Mouse (Mus musculus) ovary, adult 18-20 months (tissue): ENCODE measurements around the gene Sema4a.

ENCODE experiments used
- DNase-seq: peaks from one replicate; pipeline ENCODE4 v3.0.0; 2022; ENCODE audit warnings: low spot score, mixed read lengths

The Sema4a gene

DNA sequence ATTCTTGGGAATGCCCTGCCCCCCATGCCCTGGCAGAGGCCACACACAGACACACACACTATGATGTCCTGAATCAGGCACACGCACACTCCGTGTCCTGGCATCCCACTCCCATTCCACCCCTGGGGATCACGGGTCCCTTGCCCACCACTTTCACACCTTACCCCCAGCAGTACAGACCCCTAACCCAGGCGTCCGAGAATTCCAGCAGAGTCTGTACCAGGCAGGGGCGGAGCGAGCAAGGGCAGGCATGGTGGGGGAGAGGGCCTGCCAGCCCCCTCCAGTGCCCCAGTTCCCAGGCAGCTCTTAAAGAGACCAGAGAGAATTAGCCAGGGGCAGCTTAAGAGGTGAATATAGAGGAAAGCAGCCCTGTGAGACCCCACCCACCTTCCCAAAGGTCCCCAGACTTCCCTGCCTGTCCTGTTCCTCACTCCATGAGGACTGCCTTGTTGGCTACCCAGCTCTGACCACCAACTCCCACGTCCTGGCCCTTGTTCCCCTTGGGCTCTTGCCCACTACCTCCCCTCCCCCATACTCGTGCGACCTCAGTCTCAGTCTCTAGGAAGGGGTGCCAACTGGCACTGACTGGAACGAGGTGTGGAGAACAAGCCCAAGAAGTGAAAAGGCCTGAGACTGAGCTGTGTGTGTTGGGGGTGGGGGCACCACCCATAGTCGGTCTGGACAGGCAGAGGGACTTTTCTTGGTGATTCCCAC, at the start of gene Sema4a:
Sema4a (minus strand) TSS at position 200 of the 714 bp plus-strand sequence.
- DNase-seq: no peak

DNA sequence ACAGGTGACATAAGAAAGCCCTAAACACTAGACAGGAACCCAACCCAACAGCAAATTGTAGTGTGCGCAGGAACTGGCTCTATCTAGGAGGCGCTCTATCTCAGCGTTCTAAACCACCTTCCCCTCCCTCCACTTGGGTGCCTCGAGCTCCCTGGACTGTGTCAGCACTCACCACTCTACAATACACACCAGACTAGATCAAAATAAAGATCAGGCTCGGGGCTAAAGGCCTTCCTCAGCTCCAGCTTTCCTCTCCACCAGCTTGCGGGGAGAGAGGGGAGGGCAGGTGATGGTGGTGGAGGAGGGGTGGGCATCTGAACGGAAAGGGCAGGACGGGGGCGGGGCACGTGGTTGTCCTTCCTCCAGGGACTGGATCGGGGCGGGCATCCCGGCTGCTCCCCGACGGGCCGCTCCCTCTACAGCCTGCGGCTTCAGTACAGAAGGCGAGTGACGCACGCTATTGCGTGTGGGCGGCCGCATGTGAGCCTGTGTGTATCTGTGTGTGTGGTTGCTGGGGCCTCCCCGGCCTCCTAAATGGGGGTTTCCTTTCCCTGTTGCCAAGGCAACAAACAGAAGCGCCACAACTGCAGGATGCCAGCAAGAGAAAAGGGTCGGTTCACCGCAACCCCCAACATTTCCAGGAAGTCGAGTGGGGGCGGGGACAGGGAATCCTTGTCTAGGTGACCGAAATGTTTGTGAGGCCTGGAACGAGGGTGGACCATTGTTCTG, 48.9 kb upstream of the Sema4a start, which contains the start of gene Lmna:
Lmna (minus strand) TSS at position 265 of the 729 bp plus-strand sequence.
- peak; percentile 94 for DNase-seq

DNA sequence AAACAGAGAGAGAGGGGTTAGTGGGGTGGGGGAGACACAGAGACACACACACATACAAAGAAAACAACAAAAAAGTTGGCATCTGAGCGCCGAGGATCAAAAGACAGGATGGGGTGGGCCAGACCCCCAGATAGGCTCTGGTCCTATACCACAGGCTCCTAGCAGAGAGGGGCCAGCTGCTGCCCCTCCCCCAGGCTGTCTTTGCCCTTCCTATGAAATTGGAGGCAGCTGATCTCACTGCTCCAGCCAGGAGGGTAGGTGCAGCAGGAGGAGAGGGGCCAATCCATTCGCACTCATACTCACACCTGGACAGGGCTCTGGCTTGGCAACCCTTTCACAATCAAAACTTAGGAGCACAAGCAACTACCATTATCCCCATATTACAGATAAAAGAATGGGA, 48.3 kb upstream of the Sema4a start:
- DNase-seq: no peak

DNA sequence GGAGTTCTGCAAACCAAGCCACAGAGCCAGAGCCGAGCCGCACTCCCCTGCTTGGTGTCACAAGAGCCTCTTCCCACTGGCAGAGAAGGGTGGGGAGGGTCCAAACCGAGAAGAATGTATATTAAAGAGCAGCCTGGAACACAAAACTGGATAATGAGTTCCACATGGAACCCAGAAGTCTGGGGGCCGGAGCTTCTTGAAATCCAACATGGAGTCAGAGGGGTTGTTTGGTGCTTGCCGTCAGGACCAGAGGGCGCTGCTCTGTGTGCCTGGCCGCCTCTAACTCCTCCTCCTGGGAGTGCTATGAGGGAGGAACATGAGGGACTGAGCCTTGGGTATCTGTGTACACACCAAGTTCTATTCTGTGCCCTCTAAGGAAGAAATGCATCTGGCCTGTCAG, 44.8 kb upstream of the Sema4a start:
- DNase-seq: no peak

DNA sequence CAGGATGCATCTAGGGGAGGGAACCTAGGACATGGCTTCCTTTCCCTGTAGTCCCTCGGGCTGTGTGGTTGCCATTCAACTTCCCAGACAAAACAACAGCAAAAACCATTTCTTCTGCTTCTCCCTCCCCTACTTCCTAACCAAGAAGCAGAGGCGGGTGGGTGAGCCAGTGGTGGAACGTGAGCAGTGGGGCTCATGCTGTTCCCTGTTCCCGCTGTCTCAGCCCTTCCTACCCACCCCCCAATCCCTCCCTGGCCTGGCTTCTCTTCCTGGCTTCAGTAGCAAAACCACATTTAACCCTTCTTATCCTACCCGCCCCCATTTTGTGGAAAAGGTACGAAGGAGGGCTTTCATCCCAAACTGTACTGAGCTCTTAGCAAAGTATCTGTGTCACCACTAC, 44.1 kb upstream of the Sema4a start:
- no peak for DNase-seq

DNA sequence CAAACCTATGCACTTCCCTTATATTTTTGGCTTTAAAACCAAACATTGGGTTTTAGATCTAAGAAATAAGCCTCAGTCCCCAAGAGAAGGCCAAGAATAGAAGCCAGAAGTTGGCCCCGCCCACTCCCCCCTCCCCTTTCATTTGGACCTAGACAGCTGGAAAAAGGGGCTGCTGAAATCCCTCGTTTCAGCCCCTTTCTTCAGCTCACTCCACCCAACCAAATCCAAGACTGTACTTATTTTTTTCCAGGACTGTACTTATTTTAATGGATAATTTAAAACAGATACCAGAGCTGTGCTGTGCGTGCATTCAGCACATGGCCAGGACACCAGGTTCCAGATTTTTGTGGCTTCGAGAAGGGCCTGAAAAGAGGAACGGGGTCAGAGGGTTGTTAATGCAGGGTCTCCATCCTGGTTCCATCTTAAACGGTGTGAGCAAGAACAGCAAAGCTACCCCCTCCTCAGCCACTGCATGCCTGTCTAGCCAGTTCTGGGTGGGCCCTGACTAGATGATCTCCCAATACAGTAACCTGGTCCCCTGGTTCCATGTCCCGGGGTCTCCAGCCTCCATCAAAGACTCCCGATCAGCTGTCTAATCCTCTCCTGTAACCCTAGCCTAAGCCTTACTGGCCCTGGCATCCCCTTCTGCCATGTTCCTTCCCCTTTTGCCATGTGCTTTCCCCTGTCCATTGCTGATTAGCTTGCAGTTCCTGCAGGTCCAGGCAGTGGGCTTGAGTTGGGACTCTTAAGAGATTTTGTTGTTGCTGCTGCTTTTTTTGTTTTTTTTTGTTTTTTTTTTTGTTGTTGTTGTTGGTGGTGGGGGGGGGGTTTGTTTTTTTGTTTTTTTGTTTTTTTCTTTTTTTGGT, 43.1 kb upstream of the Sema4a start:
- no peak for DNase-seq

DNA sequence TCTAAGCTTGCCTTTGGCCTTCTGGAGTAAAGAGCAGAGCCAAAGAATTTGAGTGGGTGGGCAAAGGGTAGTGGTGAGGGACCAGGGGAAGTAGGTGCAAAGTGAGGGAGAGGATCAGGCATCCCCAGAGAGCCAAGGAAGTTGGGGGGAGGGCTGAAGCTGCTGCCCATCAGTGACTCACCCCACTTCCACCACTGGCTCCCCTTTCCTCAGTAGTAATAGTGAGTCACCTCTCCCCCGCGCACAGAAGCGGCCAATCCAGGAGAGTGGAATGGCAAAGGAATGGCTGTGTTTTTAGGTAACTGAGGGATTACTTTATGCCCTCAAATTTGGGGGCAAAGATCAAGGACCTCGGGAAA, 42.5 kb upstream of the Sema4a start:
- DNase-seq: peak; percentile 59

DNA sequence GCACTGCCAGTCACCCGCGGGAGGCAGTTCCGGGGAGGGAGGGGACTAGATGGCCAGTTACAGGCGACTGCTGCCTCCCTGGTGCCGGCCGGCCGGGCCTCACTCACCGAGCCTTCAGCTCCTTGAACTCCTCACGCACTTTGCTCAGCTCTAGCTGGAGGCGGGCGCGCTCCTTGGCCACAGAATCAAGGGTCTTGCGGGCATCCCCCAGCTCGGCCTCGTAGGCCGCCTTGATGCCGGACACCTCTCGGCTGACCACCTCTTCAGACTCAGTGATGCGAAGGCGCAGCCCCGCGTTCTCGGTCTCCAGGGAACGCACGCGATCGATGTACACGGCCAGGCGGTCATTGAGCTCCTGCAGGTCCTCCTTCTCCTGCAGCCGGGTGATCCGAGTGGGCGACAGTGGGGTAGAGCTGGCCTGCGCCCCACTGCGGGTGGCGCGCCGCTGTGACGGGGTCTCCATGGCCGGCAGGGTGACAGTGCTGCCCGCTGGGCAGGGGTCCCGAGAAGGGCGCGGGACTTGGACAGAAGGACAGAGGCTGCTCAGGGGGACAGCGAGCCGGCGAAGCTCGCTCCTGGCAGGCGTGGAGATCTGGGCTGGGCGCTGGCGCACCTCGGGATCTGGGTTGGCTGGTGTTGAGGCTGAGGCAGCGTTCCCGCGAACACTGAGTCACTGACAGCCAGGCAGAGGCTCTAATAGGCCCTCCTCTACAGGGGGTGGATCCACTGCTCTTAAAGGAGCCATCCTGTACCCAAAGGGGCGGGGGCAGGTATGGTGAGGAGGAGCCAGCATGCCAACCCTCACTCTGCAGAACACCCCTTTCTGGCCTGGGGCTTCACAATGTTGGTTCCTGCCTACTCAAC, 41.9 kb upstream of the Sema4a start:
- DNase-seq: peak; percentile 86

DNA sequence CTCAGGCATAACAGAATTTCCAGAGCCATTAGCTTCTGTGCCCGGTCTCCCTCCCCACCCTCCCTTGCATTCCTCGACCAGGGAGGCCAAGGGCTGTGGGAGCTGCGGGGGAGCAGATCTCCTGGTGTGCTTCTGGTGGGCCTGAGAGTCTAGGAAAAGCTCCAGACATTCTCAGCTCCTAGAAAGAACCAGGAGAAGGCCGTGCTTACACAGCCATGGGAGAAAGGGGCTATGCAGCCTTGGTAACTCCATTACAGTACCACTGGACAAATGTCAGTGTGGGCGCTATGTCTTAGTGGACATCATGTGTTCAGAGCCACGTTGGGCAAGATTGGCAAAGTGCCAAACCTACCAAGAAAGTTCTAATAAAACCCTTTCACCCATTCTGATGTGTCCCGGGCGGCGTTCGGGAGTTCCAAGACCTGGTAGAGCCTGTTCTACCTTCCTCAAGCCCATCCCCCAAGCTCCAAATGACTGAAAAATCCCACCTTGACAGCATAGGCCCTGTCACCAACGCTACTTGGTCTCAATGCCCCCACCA, 41.1 kb upstream of the Sema4a start:
- no peak for DNase-seq

DNA sequence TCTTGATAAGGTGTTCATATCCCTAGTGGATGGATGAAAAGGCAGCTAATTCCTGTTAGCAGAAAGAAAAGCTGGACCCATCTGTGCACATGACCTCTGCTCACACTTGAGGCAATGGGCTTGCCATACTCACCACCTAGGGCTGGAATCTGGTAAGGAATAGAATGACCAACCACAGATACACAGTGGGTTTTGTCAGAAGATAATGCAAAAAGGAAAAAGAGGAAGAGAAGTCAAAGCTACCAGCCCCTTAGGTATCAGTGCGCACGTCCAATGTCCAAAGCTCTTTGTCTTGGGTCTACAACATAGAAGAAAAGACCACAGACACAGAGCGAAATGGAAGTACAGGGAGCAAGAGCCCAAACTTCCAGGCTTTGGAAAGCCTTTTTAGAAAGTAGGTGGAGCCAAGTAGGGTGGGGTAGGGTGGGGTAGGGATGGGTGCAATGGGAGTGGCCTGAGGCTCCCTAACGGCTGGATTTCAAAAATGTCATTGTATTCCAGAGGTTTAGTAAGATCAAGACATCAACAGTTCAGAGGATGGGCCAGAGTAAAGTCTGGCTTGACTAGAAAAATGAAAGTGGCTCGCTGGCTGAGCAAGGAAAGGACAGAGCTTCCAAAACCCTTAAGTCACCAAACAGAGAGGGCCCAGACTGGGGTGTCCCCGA, 40.5 kb upstream of the Sema4a start:
- DNase-seq: no peak

DNA sequence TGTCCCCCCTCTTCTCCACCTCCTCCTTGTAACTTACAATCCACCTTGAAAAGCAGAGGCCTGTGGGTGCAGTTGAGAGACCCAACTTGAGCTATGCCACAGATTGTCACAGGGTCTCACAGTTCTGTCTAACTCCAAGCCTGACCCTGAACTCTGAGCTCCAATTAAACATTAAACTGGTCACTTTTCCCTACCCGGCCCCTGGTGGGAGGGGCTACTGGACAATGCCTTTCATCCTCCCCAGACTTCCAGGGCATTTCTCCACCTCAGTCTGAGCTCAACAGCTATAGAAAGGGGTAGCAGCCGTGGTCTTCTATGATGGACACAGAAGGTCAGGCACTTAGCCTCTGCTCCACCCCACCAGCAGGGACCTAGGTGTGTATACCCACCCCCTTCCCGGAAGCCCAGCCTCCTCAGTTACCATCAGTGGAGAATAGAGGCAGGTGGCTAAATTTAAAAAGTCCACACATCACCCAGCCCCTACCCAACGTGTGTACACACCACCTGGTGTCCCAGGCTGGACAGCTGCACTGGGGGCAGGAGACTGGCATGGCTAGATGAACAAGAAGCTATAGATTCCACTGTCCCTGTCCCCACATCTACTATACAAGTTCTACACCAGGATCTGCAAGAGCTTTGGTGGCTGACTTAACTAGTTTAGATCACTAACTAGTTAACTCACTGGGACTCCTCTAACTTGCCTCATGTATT, 39.8 kb upstream of the Sema4a start:
- DNase-seq: no peak

DNA sequence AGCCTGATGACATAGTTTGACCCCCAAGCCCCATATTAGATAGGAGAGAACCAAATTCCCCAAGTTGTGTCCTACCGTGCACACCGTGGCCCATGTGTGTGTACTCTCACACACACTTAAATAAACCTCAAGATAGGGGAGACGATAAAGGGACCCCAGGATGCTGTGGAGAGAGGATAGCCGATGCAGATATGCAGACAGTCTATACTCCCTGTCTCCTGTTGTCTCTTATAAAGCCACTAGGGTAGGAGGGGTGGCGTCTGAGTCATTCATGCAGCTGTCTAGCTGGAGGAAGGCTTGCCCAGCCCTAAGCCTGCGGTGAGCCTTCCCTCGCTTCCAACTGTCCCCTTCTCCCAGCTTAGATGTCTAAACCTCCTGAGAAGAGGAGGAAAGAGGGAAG, 39.1 kb upstream of the Sema4a start:
- no peak for DNase-seq

DNA sequence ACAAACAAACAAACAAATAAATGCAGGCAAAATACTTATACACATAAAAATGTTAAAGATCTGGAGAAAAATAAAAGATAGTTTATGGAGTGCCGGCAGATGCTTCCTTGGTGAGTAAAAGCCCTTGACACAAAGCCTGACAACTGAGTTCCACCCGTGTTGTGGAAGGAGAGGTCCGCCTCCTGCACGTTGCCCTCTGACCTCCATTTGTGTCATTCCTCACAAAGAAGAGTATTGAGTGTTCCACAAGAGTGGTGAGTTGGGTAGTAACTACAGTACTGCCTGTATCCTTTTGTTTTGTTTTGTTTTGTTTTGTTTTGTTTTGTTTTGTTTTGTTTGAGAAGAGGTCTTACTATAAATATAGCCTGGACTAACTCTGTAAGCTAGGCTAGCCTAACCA, 38.6 kb upstream of the Sema4a start:
- DNase-seq: no peak

DNA sequence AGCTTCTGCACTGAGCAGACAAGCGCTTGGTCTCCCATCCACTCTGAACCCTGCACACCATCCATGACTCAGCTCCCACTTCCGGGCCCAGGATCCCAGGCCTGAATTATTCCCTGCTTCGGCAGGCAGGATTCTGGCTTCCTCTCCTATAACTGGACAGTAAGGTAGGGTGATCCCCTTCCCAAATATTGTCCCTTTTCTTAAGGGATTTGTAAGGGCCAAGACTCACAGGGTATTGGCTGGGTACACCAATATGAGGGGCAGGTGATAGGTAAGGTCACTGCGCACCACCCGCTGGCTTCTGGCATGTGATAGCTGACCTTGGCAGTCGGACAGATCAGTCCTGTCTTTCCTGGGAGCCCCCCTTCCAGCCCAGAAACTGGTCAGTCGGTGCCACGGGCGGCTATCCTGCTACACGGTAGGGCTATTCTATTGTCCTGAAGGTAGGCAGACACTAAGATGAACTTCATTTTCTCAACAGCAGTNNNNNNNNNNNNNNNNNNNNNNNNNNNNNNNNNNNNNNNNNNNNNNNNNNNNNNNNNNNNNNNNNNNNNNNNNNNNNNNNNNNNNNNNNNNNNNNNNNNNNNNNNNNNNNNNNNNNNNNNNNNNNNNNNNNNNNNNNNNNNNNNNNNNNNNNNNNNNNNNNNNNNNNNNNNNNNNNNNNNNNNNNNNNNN, 34.9 kb upstream of the Sema4a start:
- no peak for DNase-seq

DNA sequence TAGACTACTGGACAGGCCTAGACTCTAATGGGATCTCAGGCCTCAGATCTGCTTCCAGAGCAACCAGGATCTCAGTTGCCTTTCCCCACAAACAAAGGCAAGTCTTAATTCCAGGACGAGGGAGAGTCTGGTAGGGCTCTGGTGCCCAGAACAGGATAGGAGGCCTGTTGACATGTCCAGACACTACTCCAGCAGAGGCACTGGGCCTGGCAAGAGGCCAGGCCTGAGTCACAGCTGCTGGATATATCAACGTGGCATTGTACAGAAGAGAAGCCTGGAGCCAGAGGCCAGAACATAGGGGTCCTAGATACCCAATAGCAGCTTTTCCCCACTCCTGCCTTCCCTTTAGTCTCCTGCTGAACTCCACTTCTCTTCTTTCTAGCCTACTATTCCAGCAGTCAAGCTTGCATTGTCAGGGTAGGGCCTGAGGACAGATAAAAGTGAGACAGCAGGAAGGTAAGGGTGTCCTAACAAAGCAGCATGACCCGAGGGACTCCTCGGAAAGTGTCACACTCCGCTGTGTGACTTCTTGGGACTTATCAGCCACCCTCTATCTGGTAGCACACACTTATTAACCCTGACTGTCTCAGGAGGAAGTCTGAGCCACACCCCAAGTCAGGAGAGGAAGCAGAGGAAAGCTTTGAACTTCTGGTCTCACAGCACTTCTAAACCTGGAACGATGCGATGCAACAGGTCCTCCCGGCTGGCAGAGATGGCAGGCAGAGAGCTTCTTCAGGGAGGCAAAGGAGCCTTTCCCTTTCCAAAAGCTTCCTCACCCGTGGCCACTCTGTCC, 34.0 kb upstream of the Sema4a start:
- peak; percentile 58 for DNase-seq

DNA sequence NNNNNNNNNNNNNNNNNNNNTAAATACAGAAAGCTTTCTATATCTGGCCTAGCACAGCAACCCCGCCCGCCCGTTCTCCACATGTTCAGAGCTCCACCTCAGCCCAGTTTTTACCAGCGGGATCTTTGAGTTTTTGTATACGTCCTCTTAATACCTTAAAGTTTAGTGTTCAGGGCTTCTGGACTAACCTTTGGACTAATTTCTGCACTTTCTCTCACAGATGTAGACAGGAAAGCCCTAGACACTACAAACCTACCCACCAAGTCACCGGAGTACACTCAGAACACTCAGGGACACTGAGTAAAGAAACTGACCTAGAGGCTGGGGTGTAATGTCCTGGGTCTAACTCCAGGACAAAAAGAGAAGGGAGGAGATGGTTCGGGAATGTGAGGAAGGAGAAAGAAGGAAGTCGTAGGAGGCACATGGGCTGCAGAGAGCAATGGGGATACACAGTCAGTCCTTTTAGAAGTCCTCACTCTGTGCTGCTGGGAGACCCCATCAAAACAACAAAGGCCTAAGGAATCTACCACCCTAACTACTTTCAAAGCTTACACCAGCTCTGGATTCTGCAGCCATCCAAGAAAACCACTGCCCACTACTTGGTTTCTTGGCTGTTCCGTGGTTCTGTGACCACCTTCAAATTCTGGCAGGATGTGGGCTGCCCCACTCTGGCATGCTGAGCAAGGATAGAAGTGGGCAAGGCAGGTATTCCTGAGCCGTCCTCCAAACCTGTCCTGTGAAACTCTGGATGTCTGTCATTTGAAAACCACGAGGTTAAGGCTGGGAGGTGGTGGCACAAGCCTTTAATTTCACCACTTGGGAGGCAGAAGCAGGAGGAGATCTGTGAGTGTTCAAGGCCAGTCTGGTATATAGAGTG, 33.0 kb upstream of the Sema4a start:
- no peak for DNase-seq

DNA sequence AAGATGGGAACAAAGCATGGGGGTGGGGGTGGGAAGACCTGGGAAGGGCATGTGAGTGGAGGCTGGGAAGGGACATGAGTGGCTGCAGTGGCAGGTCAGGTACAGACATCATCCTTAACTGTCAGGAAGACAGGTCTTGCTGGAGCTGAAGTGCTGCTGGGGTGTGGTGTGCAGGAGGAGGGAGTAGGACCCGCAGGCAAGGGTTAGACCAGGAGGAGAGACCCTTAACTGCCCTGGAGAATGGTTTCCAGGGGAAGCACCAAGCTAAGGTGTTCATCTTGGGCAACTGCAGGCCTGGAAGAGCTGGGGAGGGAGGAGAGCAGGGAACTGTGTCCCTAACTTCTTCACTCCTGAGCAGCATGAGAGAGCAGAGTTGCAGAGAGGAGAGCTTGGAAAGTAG, 26.4 kb upstream of the Sema4a start:
- no peak for DNase-seq

DNA sequence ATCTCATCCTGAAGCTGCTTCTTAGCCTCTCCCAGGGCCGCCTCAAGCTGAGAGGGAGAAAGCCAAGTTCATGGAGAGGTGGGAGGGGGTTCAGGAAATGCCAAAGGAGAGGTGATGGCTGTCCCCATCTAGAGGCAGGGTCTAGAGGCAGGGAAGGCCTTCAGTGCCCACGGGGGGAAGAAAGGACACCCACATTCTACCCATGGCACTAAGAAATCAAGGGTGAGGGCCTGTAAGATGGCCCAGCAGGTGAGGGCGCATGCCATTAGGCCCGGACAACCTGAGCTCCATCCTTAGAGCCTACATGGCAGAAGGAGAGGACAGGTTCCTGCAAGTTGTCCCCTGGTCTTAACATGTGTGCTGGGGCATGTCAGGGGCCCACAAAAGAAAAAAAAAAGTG, 25.9 kb upstream of the Sema4a start:
- DNase-seq: no peak
